In genomic region chr3:68706307-68706706, GRCm38 (mm10) we compare ENCODE assay signal across 28 mouse cellular contexts. TPM values are rescaled to one million over a fixed set of nuclear protein-coding genes. Genes with fewer than 3 reads are reported as not detected.
"Had no signal": no experiment of that assay in that cellular context is flagged by ENCODE, and none has a peak within 500 bp of the region (broad histone marks: within the 10 kb centered on the region; RNA-seq: fewer than 3 reads in every experiment).

No protein-coding gene starts in this region.

- H3K9ac ChIP-seq: heart, embryonic 13.5 days; heart, embryonic 15.5 days; hindbrain, embryonic 12.5 days; hindbrain, embryonic 14.5 days; intestine, embryonic 15.5 days; limb, embryonic 13.5 days; limb, embryonic 15.5 days; liver, embryonic 12.5 days; liver, embryonic 14.5 days had no signal

- H3K27ac ChIP-seq: heart, embryonic 13.5 days; heart, embryonic 15.5 days; hindbrain, embryonic 10.5 days; hindbrain, embryonic 12.5 days; hindbrain, embryonic 14.5 days; intestine, embryonic 15.5 days; kidney, postnatal 0 days; limb, embryonic 13.5 days; limb, embryonic 15.5 days; liver, embryonic 14.5 days had no signal

- DNase-seq: gastrocnemius, postnatal 14 days; gastrocnemius, postnatal 36 days; heart, postnatal 14 days; heart, postnatal 4 days; kidney, adult 18-20 months; kidney, adult 8-10 months; kidney, postnatal 14 days; kidney, postnatal 36 days; layer of hippocampus, adult 9-11 months; layer of hippocampus, postnatal 36 days; left cerebral cortex, postnatal 4 days had no signal

- ATAC-seq: hindbrain, embryonic 16.5 days; inflammation-experienced regulatory T-cells, adult 6 months; intestine, embryonic 15.5 days; intestine, postnatal 0 days; liver, embryonic 12.5 days had no signal

- H3K9me3 ChIP-seq: heart, embryonic 13.5 days; heart, embryonic 15.5 days; hindbrain, embryonic 12.5 days; intestine, embryonic 15.5 days; limb, embryonic 13.5 days; limb, embryonic 15.5 days; liver, embryonic 12.5 days had no signal

- H3K27me3 ChIP-seq: heart, embryonic 15.5 days; hindbrain, embryonic 12.5 days; intestine, embryonic 15.5 days; limb, embryonic 13.5 days; liver, embryonic 12.5 days had no signal

- H3K4me2 ChIP-seq: heart, embryonic 11.5 days; heart, embryonic 13.5 days; heart, embryonic 15.5 days; hindbrain, embryonic 12.5 days; hindbrain, embryonic 14.5 days; intestine, embryonic 15.5 days; limb, embryonic 13.5 days; limb, embryonic 15.5 days; liver, embryonic 12.5 days had no signal

- H3K4me1 ChIP-seq: heart, embryonic 13.5 days; heart, embryonic 15.5 days; hindbrain, embryonic 10.5 days; hindbrain, embryonic 12.5 days; intestine, embryonic 15.5 days; limb, embryonic 15.5 days had no signal

- H3K36me3 ChIP-seq: heart, embryonic 13.5 days; heart, embryonic 15.5 days; hindbrain, embryonic 10.5 days; hindbrain, embryonic 12.5 days; intestine, embryonic 15.5 days; limb, embryonic 13.5 days; limb, embryonic 15.5 days; liver, embryonic 12.5 days had no signal

- H3K4me3 ChIP-seq: heart, embryonic 13.5 days; heart, embryonic 15.5 days; hindbrain, embryonic 10.5 days; hindbrain, embryonic 12.5 days; intestine, embryonic 15.5 days; limb, embryonic 13.5 days; limb, embryonic 15.5 days; liver, embryonic 12.5 days had no signal

RNA-seq across cellular contexts. Expression of gene Il12a, which starts 15.9 kb away (rescaled TPM):
- total RNA-seq: left cerebral cortex, postnatal 4 days; liver, adult 2 months had no signal
- polyA plus RNA-seq: gonadal fat pad, adult 2 months; heart, embryonic 13.5 days; heart, embryonic 15.5 days; hindbrain, embryonic 12.5 days; hindbrain, embryonic 14.5 days; intestine, embryonic 15.5 days; intestine, postnatal 0 days; liver, adult 2 months had no signal
